Mouse (Mus musculus) MEL (cell line): ENCODE measurements around the gene Kcne4. TPM values are rescaled to one million over a fixed set of nuclear protein-coding genes. Genes with fewer than 3 reads are reported as not detected.

ENCODE experiments used
- DNase-seq: peaks from one replicate; pipeline ENCODE4 v3.0.0; 2011; ENCODE audit warnings: low read depth, low spot score
- H3K27ac ChIP-seq: 2 replicates; pipeline ENCODE4 v1.5.1; 2012; ENCODE audit warnings: low read depth, mild to moderate bottlenecking, control low read depth, low read length, moderate library complexity; ENCODE audit not compliant: control insufficient read depth
- H3K27me3 ChIP-seq, 2 experiments: fragments of 150-350 bp in 1 of 2; sonication (generic) in 1 of 2; 2 replicates each; pipeline ENCODE4 v1.6.1; 2012; ENCODE audit warnings: low read length in 2 of 2, mild to moderate bottlenecking in 2 of 2, improper control_type of control experiment in 1 of 2, moderate library complexity in 1 of 2; ENCODE audit not compliant: insufficient read depth in 2 of 2, control insufficient read depth in 1 of 2
- H3K36me3 ChIP-seq, 2 experiments: 2 replicates each; pipeline ENCODE4 v1.6.1; 2012 to 2014; ENCODE audit warnings: low read length in 2 of 2, improper control_type of control experiment in 1 of 2, inconsistent platforms in 1 of 2, mild to moderate bottlenecking in 1 of 2; ENCODE audit not compliant: insufficient read depth in 2 of 2, control insufficient read depth in 1 of 2
- H3K4me1 ChIP-seq, 2 experiments: fragments of 150-350 bp in 1 of 2; sonication (generic) in 1 of 2; 2 replicates each; pipeline ENCODE4 v1.6.1; 2012; ENCODE audit warnings: low read length in 2 of 2, improper control_type of control experiment in 1 of 2, mild to moderate bottlenecking in 1 of 2; ENCODE audit not compliant: insufficient read depth in 2 of 2, control insufficient read depth in 1 of 2
- H3K4me3 ChIP-seq, 2 experiments: fragments of 150-350 bp in 1 of 2; sonication (generic) in 1 of 2; 2 replicates each; pipeline ENCODE4 v1.5.1; 2012; ENCODE audit warnings: low read depth in 2 of 2, low read length in 2 of 2, mild to moderate bottlenecking in 2 of 2, moderate library complexity in 2 of 2, control low read depth in 1 of 2, improper control_type of control experiment in 1 of 2; ENCODE audit not compliant: control insufficient read depth in 1 of 2, insufficient read depth in 1 of 2
- H3K79me2 ChIP-seq: 2 replicates; pipeline ENCODE4 v1.6.1; 2012; ENCODE audit warnings: mild to moderate bottlenecking, low read length, moderate library complexity; ENCODE audit not compliant: control insufficient read depth, poor library complexity, insufficient read depth
- H3K9ac ChIP-seq: 2 replicates; pipeline ENCODE4 v1.6.1; 2012; ENCODE audit warnings: low read depth, mild to moderate bottlenecking, control low read depth, low read length, moderate library complexity; ENCODE audit not compliant: control insufficient read depth, poor library complexity, severe bottlenecking
- H3K9me3 ChIP-seq: fragments of 150-350 bp; sonication (generic); replicated peaks from 2 replicates; pipeline ENCODE4 v1.6.1; 2012; ENCODE audit warnings: mild to moderate bottlenecking, low read length, improper control_type of control experiment, moderate library complexity; ENCODE audit not compliant: insufficient read depth
- CHD2 ChIP-seq: IDR thresholded peaks from 2 replicates; pipeline ENCODE4 v1.6.1; 2011; ENCODE audit warnings: low read length, improper control_type of control experiment
- ELF1 ChIP-seq: IDR thresholded peaks from 2 replicates; pipeline ENCODE4 v1.6.1; 2014; ENCODE audit warnings: low read depth, mild to moderate bottlenecking, inconsistent platforms, low read length, improper control_type of control experiment, moderate library complexity
- EP300 ChIP-seq, 2 experiments: IDR thresholded peaks; 2 replicates each; pipeline ENCODE4 v1.6.1; 2011; ENCODE audit warnings: improper control_type of control experiment in 2 of 2, low read length in 2 of 2, low read depth in 1 of 2, mild to moderate bottlenecking in 1 of 2
- ETS1 ChIP-seq: IDR thresholded peaks from 2 replicates; pipeline ENCODE4 v1.6.1; 2012; ENCODE audit warnings: low read depth, mild to moderate bottlenecking, inconsistent platforms, low read length, improper control_type of control experiment, moderate library complexity
- GABPA ChIP-seq: IDR thresholded peaks from 2 replicates; pipeline ENCODE4 v1.6.1; 2012; ENCODE audit warnings: low read depth, mild to moderate bottlenecking, inconsistent platforms, low read length, improper control_type of control experiment, moderate library complexity
- GATA1 ChIP-seq: IDR thresholded peaks from 2 replicates; pipeline ENCODE4 v1.6.1; 2011; ENCODE audit warnings: low read depth, low read length, improper control_type of control experiment
- JUND ChIP-seq: IDR thresholded peaks from 2 replicates; pipeline ENCODE4 v1.6.1; 2011; ENCODE audit warnings: low read depth, mild to moderate bottlenecking, improper control_type of control experiment, low read length
- MAFK ChIP-seq: IDR thresholded peaks from 2 replicates; pipeline ENCODE4 v1.6.1; 2011; ENCODE audit warnings: low read depth, mild to moderate bottlenecking, low read length, improper control_type of control experiment, borderline replicate concordance
- MEF2A ChIP-seq: IDR thresholded peaks from 2 replicates; pipeline ENCODE4 v1.6.1; 2014; ENCODE audit warnings: low read depth, mild to moderate bottlenecking, inconsistent platforms, low read length, improper control_type of control experiment; ENCODE audit not compliant: poor library complexity, insufficient replicate concordance, severe bottlenecking; ENCODE audit errors: extremely low read depth
- MXI1 ChIP-seq: IDR thresholded peaks from 2 replicates; pipeline ENCODE4 v1.6.1; 2011; ENCODE audit warnings: mild to moderate bottlenecking, low read depth, low read length, improper control_type of control experiment
- MYB ChIP-seq: IDR thresholded peaks from 2 replicates; pipeline ENCODE4 v1.6.1; 2011; ENCODE audit warnings: mild to moderate bottlenecking, low read depth, low read length, improper control_type of control experiment
- MYC ChIP-seq: IDR thresholded peaks from 2 replicates; pipeline ENCODE4 v1.6.1; 2011; ENCODE audit warnings: low read depth, mild to moderate bottlenecking, low read length, improper control_type of control experiment, moderate library complexity
- NRF1 ChIP-seq: IDR thresholded peaks from 2 replicates; pipeline ENCODE4 v1.6.1; 2014; ENCODE audit warnings: low read depth, mild to moderate bottlenecking, inconsistent platforms, low read length, improper control_type of control experiment, moderate library complexity; ENCODE audit not compliant: poor library complexity, insufficient read depth, severe bottlenecking
- POLR2A ChIP-seq, 2 experiments: IDR thresholded peaks; 2 replicates each; pipeline ENCODE4 v1.6.1; 2011 to 2012; ENCODE audit warnings: low read length in 2 of 2, mild to moderate bottlenecking in 2 of 2, control low read depth in 1 of 2, improper control_type of control experiment in 1 of 2, low read depth in 1 of 2, moderate library complexity in 1 of 2; ENCODE audit not compliant: control insufficient read depth in 1 of 2, insufficient read depth in 1 of 2, poor library complexity in 1 of 2
- POLR2AphosphoS2 ChIP-seq: IDR thresholded peaks from 2 replicates; pipeline ENCODE4 v1.6.1; 2011; ENCODE audit warnings: low read length, improper control_type of control experiment
- RAD21 ChIP-seq: IDR thresholded peaks from 2 replicates; pipeline ENCODE4 v1.6.1; 2011; ENCODE audit warnings: mild to moderate bottlenecking, low read depth, low read length, improper control_type of control experiment
- TAL1 ChIP-seq: IDR thresholded peaks from 2 replicates; pipeline ENCODE4 v1.6.1; 2012; ENCODE audit warnings: mild to moderate bottlenecking, inconsistent platforms, low read length, moderate library complexity, mixed read lengths
- TBP ChIP-seq: IDR thresholded peaks from 2 replicates; pipeline ENCODE4 v1.8.0; 2011; ENCODE audit warnings: low read depth, low read length, improper control_type of control experiment
- TCF12 ChIP-seq: IDR thresholded peaks from 2 replicates; pipeline ENCODE4 v1.6.1; 2014; ENCODE audit warnings: low read depth, mild to moderate bottlenecking, inconsistent platforms, low read length, improper control_type of control experiment, moderate library complexity
- ZC3H11A ChIP-seq: IDR thresholded peaks from 2 replicates; pipeline ENCODE4 v1.6.1; 2012; ENCODE audit warnings: low read depth, mild to moderate bottlenecking, inconsistent platforms, low read length, improper control_type of control experiment
- ZKSCAN1 ChIP-seq: IDR thresholded peaks from 2 replicates; pipeline ENCODE4 v1.6.1; 2012; ENCODE audit warnings: low read depth, mild to moderate bottlenecking, inconsistent platforms, low read length, improper control_type of control experiment, moderate library complexity
- ZMIZ1 ChIP-seq: IDR thresholded peaks from 2 replicates; pipeline ENCODE4 v1.6.1; 2012; ENCODE audit warnings: low read depth, mild to moderate bottlenecking, inconsistent platforms, low read length, improper control_type of control experiment, moderate library complexity
- ZNF384 ChIP-seq: IDR thresholded peaks from 2 replicates; pipeline ENCODE4 v1.6.1; 2012; ENCODE audit warnings: low read depth, mild to moderate bottlenecking, inconsistent platforms, low read length, improper control_type of control experiment
- polyA plus RNA-seq, 2 experiments: library from polyadenylated mRNA; stranded (reverse) in 1 of 2; unstranded in 1 of 2; fragments of >175 nt in 1 of 2; fragments of >200 nt in 1 of 2; gene quantifications; 2 replicates each; pipeline versions ENCODE4 v1.2.1 to v1.2.4; 2012; ENCODE audit warnings: low replicate concordance in 2 of 2, low read depth in 1 of 2; ENCODE audit not compliant: insufficient read length in 2 of 2, insufficient read depth in 1 of 2, missing spikeins in 1 of 2
- total RNA-seq: library from RNA; depleted of rRNA; stranded (reverse); fragments of 300-350 nt; gene quantifications from 2 replicates; pipeline ENCODE4 v1.2.3, GENCODE M21; 2012

The Kcne4 gene
- total and polyA plus RNA-seq, 3 experiments = not detected

- H3K9me3 ChIP-seq = no peaks in the 10 kb centered on the region
- TF ChIP-seq MYC (no peak), TAL1 (no peak), POLR2AphosphoS2 (no peak), ZC3H11A (no peak), GATA1 (no peak), TBP (no peak), ZNF384 (no peak), MYB (no peak), EP300 (IDR thresholded peaks at IDR 0.05; ENCODE audit: low read depth in 1 of 2, low read length in 2 of 2) (no peak), ZMIZ1 (no peak), CHD2 (no peak), NRF1 (no peak), MAFK (no peak), JUND (no peak)
- no peaks in the 10 kb centered on the region for H3K79me2 ChIP-seq
- no peak for DNase-seq
- no peak overlapping the region for H3K9ac ChIP-seq
- no peak overlapping the region for H3K27ac ChIP-seq
- no peaks in the 10 kb centered on the region for H3K4me1 ChIP-seq
- no peaks in the 10 kb centered on the region for H3K27me3 ChIP-seq
- no peak overlapping the region for H3K4me3 ChIP-seq
- H3K36me3 ChIP-seq = no peaks in the 10 kb centered on the region
These were observed 2.3 kb downstream of the Kcne4 start for GRCm38 (mm10) chr1:78818630-78819526.

- Histone ChIP-seq H3K27ac (no peak overlapping the region), H3K27me3 (no peaks in the 10 kb centered on the region), H3K4me1 (no peaks in the 10 kb centered on the region), H3K79me2 (no peaks in the 10 kb centered on the region), H3K4me3 (no peak overlapping the region), H3K9me3 (no peaks in the 10 kb centered on the region), H3K9ac (no peak overlapping the region), H3K36me3 (no peaks in the 10 kb centered on the region)
- TF ChIP-seq GABPA (no peak), MXI1 (no peak), MAFK (no peak), GATA1 (no peak), TAL1 (no peak), RAD21 (no peak), TCF12 (no peak), MEF2A (no peak), TBP (no peak), ZKSCAN1 (no peak), ZNF384 (no peak), ETS1 (no peak), MYC (no peak), POLR2A (IDR thresholded peaks at IDR 0.05; ENCODE audit: control insufficient read depth in 1 of 2, insufficient read depth in 1 of 2, low read depth in 1 of 2, low read length in 2 of 2, poor library complexity in 1 of 2) (no peak), ZC3H11A (no peak), ELF1 (no peak)
- DNase-seq = no peak
These were observed 3.0 kb downstream of the Kcne4 start for GRCm38 (mm10) chr1:78819592-78819991.
